Mouse (Mus musculus): ENCODE measurements at regions not wholly inside any gene's neighbourhood (a gene's known extent, or its start where the extent isn't known, plus 50 kb on each side); places are given as distances from the start of the nearest gene placed in this dataset.

DNA sequence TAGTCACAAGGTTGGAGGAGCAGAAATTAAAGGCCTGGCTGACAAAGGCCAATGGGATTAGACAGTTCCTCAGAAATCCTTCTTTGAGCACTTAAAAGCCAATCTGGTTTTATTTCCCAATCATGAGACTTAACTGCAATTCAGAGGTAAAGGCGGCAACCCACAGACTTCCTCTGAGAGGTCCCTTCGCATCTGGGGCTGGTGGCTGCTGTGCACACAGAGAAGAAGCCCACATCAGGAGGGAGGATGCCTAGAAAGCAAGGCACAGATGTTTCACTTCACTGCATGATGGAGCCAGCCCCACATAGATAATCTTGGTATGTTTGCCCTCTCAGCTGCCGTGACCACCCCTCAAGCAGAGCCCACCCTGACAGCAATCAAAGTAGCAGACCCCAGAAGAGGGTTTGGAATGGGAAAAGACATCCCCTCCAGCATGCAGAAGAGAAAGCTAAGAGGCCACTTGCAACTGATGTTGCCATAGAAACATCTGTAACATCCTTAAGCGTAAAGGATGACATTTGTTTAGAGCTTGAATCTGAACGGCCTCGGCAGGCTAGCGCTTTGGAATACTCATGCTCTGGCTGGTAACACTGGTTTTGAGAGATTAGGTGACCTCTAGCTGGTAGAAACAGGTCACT lies 88.3 kb downstream of the Gm10260 start:
- Histone ChIP-seq H3K27ac (ENCODE audit: insufficient read depth, low read length) (no peak overlapping the region), H3K27me3 (ENCODE audit: control insufficient read depth, insufficient read depth, low read length) (no peaks in the 10 kb centered on the region), H3K4me3 (ENCODE audit: extremely low read depth, insufficient read depth, insufficient read length) (no peak overlapping the region), H3K4me1 (ENCODE audit: control insufficient read depth, insufficient read depth, insufficient read length) (no peaks in the 10 kb centered on the region), H3K36me3 (ENCODE audit: control insufficient read depth, insufficient read depth, low read length) (no peaks in the 10 kb centered on the region)
- no peak for TF ChIP-seq CTCF (IDR thresholded peaks at IDR 0.05; ENCODE audit: extremely low read depth, insufficient read depth, insufficient read length, insufficient replicate concordance)
- TF ChIP-seq POLR2A (IDR thresholded peaks at IDR 0.05; ENCODE audit: low read depth, low read length) = no peak
- 51% methylated on average over 7 of the region's 7 CpGs for WGBS
- no peak for DNase-seq (ENCODE audit: low read depth in 1 of 2, low spot score in 2 of 2)

- TF ChIP-seq POLR2A (IDR thresholded peaks at IDR 0.05; ENCODE audit: low read depth, low read length) (no peak), CTCF (IDR thresholded peaks at IDR 0.05; ENCODE audit: extremely low read depth, insufficient read depth, insufficient read length, insufficient replicate concordance) (no peak)
- H3K36me3 ChIP-seq (ENCODE audit: control insufficient read depth, insufficient read depth, low read length) = no peaks in the 10 kb centered on the region
- no peak for DNase-seq (ENCODE audit: low read depth in 1 of 2, low spot score in 2 of 2)
- H3K27ac ChIP-seq (ENCODE audit: insufficient read depth, low read length) = no peak overlapping the region
- H3K27me3 ChIP-seq (ENCODE audit: control insufficient read depth, insufficient read depth, low read length) = no peaks in the 10 kb centered on the region
- no peak overlapping the region for H3K4me3 ChIP-seq (ENCODE audit: extremely low read depth, insufficient read depth, insufficient read length)
- H3K4me1 ChIP-seq (ENCODE audit: control insufficient read depth, insufficient read depth, insufficient read length) = no peaks in the 10 kb centered on the region
- WGBS = 90% methylated on average over 8 of the region's 8 CpGs
These were observed 91.1 kb downstream of the Gm10260 start for GRCm38 (mm10) chr13:97669366-97669765.

DNA sequence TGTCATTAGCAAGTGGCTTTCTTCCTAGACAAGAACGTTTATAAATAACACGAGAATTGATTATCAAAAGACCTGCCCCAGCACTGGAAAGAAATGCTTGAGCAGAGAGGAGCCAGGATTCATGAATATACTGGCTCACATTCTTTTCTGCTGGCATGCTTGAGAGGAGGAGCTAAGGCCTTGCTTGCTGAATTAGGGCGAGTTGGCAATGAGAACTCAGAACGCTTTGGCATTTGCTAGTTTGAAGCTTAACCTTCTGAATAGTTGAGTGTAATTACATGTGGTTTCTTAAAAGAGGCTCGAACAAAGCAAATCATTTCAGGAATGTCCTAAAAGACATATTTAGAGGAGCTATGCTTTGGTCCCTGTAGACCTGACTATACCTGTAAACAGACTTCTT lies 91.5 kb downstream of the Gm10260 start:
- no peaks in the 10 kb centered on the region for H3K27me3 ChIP-seq (ENCODE audit: control insufficient read depth, insufficient read depth, low read length)
- H3K27ac ChIP-seq (ENCODE audit: insufficient read depth, low read length) = no peak overlapping the region
- WGBS = 88% methylated on average over 5 of the region's 5 CpGs
- no peaks in the 10 kb centered on the region for H3K36me3 ChIP-seq (ENCODE audit: control insufficient read depth, insufficient read depth, low read length)
- TF ChIP-seq CTCF (IDR thresholded peaks at IDR 0.05; ENCODE audit: extremely low read depth, insufficient read depth, insufficient read length, insufficient replicate concordance) (no peak), POLR2A (IDR thresholded peaks at IDR 0.05; ENCODE audit: low read depth, low read length) (no peak)
- H3K4me3 ChIP-seq (ENCODE audit: extremely low read depth, insufficient read depth, insufficient read length) = no peak overlapping the region
- no peak for DNase-seq (ENCODE audit: low read depth in 1 of 2, low spot score in 2 of 2)
- no peaks in the 10 kb centered on the region for H3K4me1 ChIP-seq (ENCODE audit: control insufficient read depth, insufficient read depth, insufficient read length)

GRCm38 (mm10) chr13:97667313-97667712 lies 93.1 kb downstream of the Gm10260 start:
- no peak overlapping the region for H3K27ac ChIP-seq (ENCODE audit: insufficient read depth, low read length)
- 88% methylated on average over 7 of the region's 7 CpGs for WGBS
- no peaks in the 10 kb centered on the region for H3K27me3 ChIP-seq (ENCODE audit: control insufficient read depth, insufficient read depth, low read length)
- no peak for DNase-seq (ENCODE audit: low read depth in 1 of 2, low spot score in 2 of 2)
- no peaks in the 10 kb centered on the region for H3K4me1 ChIP-seq (ENCODE audit: control insufficient read depth, insufficient read depth, insufficient read length)
- no peak overlapping the region for H3K4me3 ChIP-seq (ENCODE audit: extremely low read depth, insufficient read depth, insufficient read length)
- TF ChIP-seq CTCF (IDR thresholded peaks at IDR 0.05; ENCODE audit: extremely low read depth, insufficient read depth, insufficient read length, insufficient replicate concordance) (no peak), POLR2A (IDR thresholded peaks at IDR 0.05; ENCODE audit: low read depth, low read length) (no peak)
- no peaks in the 10 kb centered on the region for H3K36me3 ChIP-seq (ENCODE audit: control insufficient read depth, insufficient read depth, low read length)

DNA sequence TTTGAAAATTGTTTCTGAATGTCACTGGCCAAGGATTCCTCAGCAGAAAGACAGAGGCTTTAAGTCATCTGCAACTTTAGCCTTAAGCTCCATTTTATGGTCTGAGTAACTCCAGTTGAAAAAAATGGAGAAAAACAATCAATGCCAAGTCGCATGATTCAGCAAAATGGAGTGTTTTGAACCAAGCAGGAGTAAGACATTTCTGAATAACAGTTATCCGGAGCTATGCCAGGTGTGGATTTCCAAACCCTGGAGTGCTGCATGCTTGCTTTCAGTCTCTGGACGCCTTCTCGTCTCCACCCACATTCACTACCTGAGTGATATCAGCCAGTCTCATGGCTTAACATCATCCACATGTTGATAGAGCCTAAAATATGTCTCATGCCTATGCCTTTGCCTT lies 93.7 kb downstream of the Gm10260 start:
- Histone ChIP-seq H3K27me3 (ENCODE audit: control insufficient read depth, insufficient read depth, low read length) (no peaks in the 10 kb centered on the region), H3K4me1 (ENCODE audit: control insufficient read depth, insufficient read depth, insufficient read length) (no peaks in the 10 kb centered on the region), H3K4me3 (ENCODE audit: extremely low read depth, insufficient read depth, insufficient read length) (no peak overlapping the region), H3K36me3 (ENCODE audit: control insufficient read depth, insufficient read depth, low read length) (no peaks in the 10 kb centered on the region), H3K27ac (ENCODE audit: insufficient read depth, low read length) (no peak overlapping the region)
- no peak for TF ChIP-seq POLR2A (IDR thresholded peaks at IDR 0.05; ENCODE audit: low read depth, low read length)
- TF ChIP-seq CTCF (IDR thresholded peaks at IDR 0.05; ENCODE audit: extremely low read depth, insufficient read depth, insufficient read length, insufficient replicate concordance) = no peak
- WGBS = 83% methylated on average over 4 of the region's 4 CpGs
- DNase-seq (ENCODE audit: low read depth in 1 of 2, low spot score in 2 of 2) = no peak

DNA sequence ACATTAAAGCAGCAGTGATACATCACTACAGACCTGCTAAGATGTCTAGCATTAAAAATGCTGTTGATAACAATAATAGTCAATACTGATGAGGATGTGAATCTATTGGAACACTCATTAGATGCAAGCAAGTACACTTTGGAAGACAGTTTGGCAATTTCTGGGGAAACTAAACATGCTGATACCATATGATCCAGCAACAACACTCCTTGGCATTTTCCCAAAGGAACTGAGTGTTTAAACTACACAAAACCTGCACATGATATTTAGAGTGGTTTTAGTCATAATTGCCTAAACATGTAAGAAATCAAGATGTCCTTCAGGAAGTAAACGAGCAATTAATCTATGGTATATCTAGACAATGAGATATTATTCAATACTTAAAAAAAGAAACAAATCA lies 95.2 kb downstream of the Gm10260 start:
- WGBS = 86% methylated on average over 1 of the region's 1 CpGs
- TF ChIP-seq CTCF (IDR thresholded peaks at IDR 0.05; ENCODE audit: extremely low read depth, insufficient read depth, insufficient read length, insufficient replicate concordance) = no peak
- no peak for TF ChIP-seq POLR2A (IDR thresholded peaks at IDR 0.05; ENCODE audit: low read depth, low read length)
- H3K36me3 ChIP-seq (ENCODE audit: control insufficient read depth, insufficient read depth, low read length) = no peaks in the 10 kb centered on the region
- H3K27ac ChIP-seq (ENCODE audit: insufficient read depth, low read length) = no peak overlapping the region
- no peaks in the 10 kb centered on the region for H3K27me3 ChIP-seq (ENCODE audit: control insufficient read depth, insufficient read depth, low read length)
- no peak overlapping the region for H3K4me3 ChIP-seq (ENCODE audit: extremely low read depth, insufficient read depth, insufficient read length)
- H3K4me1 ChIP-seq (ENCODE audit: control insufficient read depth, insufficient read depth, insufficient read length) = no peaks in the 10 kb centered on the region
- DNase-seq (ENCODE audit: low read depth in 1 of 2, low spot score in 2 of 2) = no peak

GRCm38 (mm10) chr13:97662741-97663140 lies 97.7 kb downstream of the Gm10260 start:
- Histone ChIP-seq H3K27me3 (ENCODE audit: control insufficient read depth, insufficient read depth, low read length) (no peaks in the 10 kb centered on the region), H3K4me3 (ENCODE audit: extremely low read depth, insufficient read depth, insufficient read length) (no peak overlapping the region), H3K36me3 (ENCODE audit: control insufficient read depth, insufficient read depth, low read length) (no peaks in the 10 kb centered on the region), H3K27ac (ENCODE audit: insufficient read depth, low read length) (no peak overlapping the region), H3K4me1 (ENCODE audit: control insufficient read depth, insufficient read depth, insufficient read length) (no peaks in the 10 kb centered on the region)
- TF ChIP-seq CTCF (IDR thresholded peaks at IDR 0.05; ENCODE audit: extremely low read depth, insufficient read depth, insufficient read length, insufficient replicate concordance) (no peak), POLR2A (IDR thresholded peaks at IDR 0.05; ENCODE audit: low read depth, low read length) (no peak)
- no peak for DNase-seq (ENCODE audit: low read depth in 1 of 2, low spot score in 2 of 2)
- 90% methylated on average over 8 of the region's 8 CpGs for WGBS
